Mouse (Mus musculus) heart, embryonic 15.5 days (tissue): ENCODE measurements at regions not wholly inside any gene's neighbourhood (a gene's known extent, or its start where the extent isn't known, plus 50 kb on each side); places are given as distances from the start of the nearest gene placed in this dataset.

Source experiments
- ATAC-seq: fragments of 200-750 bp; cut with Nextera tagmentation; replicated peaks from 2 replicates; pipeline ENCODE4 v1.8.0; 2017; ENCODE audit warnings: low read depth, moderate TSS enrichment; ENCODE audit not compliant: insufficient number of reproducible peaks, insufficient read depth, low FRiP score
- H3K27ac ChIP-seq: fragments of 300-500 bp; sonication (generic); 2 replicates; pipeline ENCODE4 v1.5.1; 2015; ENCODE audit warnings: mild to moderate bottlenecking, inconsistent platforms
- H3K27me3 ChIP-seq: fragments of 300-500 bp; sonication (generic); 2 replicates; pipeline ENCODE4 v1.6.1; 2015; ENCODE audit warnings: inconsistent platforms
- H3K36me3 ChIP-seq: fragments of 300-500 bp; sonication (generic); 2 replicates; pipeline ENCODE4 v1.6.1; 2015; ENCODE audit warnings: mild to moderate bottlenecking, inconsistent platforms
- H3K4me1 ChIP-seq: fragments of 300-500 bp; sonication (generic); replicated peaks from 2 replicates; pipeline ENCODE4 v1.6.1; 2015; ENCODE audit warnings: inconsistent platforms
- H3K4me2 ChIP-seq: fragments of 300-500 bp; sonication (generic); 2 replicates; pipeline ENCODE4 v1.6.1; 2015; ENCODE audit warnings: inconsistent platforms, mild to moderate bottlenecking, moderate library complexity
- H3K4me3 ChIP-seq: fragments of 300-500 bp; sonication (generic); 2 replicates; pipeline ENCODE4 v1.5.1; 2015; ENCODE audit warnings: mild to moderate bottlenecking, inconsistent platforms
- H3K9ac ChIP-seq: fragments of 300-500 bp; sonication (generic); 2 replicates; pipeline ENCODE4 v1.6.1; 2015; ENCODE audit warnings: mild to moderate bottlenecking, inconsistent platforms
- H3K9me3 ChIP-seq: fragments of 300-500 bp; sonication (generic); replicated peaks from 2 replicates; pipeline ENCODE4 v1.6.1; 2016; ENCODE audit warnings: inconsistent platforms
- WGBS: fragments of 180-500 bp; shearing (Covaris S2); methylation state at CpG from one replicate; pipeline ENCODE4 v1.1.7; 2015; ENCODE audit warnings: mixed read lengths; 5-methylcytosine and 5-hydroxymethylcytosine counted together

DNA sequence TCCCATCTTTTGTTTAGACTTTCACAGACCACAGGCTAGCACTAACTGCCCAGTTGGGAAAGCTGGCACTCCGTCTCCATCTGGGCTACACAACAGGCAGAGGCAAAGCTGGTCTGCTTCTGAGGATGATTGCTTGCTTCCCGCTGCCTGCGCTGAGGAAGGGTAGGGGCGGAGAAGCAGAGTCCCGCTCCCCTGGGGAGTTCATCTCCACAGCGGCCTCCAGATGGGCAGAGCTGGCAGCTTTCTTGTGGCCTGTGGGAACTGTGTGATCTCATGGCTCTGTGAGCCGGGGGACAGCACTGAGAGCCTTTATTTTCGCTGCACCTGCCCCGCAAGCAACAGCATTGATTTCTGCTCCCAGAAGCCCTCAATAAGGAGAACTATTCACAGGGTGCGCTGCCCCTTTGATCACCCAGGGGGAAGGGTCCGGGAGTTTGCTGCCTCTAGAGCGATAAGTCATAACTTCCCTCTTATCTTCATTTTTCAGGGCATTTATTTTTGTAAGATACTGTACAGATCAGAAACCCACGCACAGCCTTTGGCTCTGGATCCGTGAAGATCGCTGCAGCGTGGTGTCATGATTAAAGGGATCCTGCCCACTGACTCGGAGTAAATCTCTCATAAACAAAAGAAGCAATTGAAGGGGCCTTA, 155.7 kb downstream of the Gm9376 start:
- H3K9ac ChIP-seq, result 0 out of 2 replicates have a peak overlapping the region, but pooled peaks have one; percentile 22
- peaks cover 8% of the 10 kb centered on the region for H3K4me1 ChIP-seq
- H3K27me3 ChIP-seq, result 0 out of 2 replicates have a peak, but pooled peaks cover 13% of the 10 kb centered on the region
- H3K27ac ChIP-seq, result no peak overlapping the region
- peak overlapping the region; percentile 60 for H3K4me2 ChIP-seq
- no peaks in the 10 kb centered on the region for H3K36me3 ChIP-seq
- H3K9me3 ChIP-seq, result no peaks in the 10 kb centered on the region
- WGBS, result 11% methylated on average over 17 of the region's 17 CpGs
- ATAC-seq, result no peak
- H3K4me3 ChIP-seq, result peak overlapping the region; percentile 26

DNA sequence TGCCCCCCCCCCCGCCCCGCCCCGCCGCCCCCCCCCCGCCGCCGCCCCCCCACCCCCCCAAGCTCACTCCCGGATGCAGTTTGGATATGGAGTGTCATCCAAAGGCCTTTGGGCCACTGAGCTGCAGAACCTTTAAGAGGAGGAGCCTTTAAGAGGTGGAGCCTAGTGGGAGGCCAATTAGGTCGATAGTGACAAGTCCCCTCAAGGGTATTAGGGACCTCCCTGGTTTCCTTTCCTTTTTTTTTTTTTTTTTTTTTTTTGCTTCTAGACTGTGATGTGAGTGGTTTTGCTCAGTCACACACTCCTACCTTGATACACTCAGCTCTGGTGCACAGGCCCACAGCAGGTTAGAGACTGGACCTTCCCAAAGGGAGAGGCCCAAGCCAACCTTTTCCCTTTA, 156.5 kb downstream of the Gm9376 start:
- 0 out of 2 replicates have a peak, but pooled peaks cover 13% of the 10 kb centered on the region for H3K27me3 ChIP-seq
- H3K4me3 ChIP-seq, result no peak overlapping the region
- H3K4me1 ChIP-seq, result peaks cover 8% of the 10 kb centered on the region
- ATAC-seq, result no peak
- no peak overlapping the region for H3K4me2 ChIP-seq
- WGBS, result 0% methylated on average over 9 of the region's 9 CpGs
- H3K9me3 ChIP-seq, result no peaks in the 10 kb centered on the region
- no peak overlapping the region for H3K27ac ChIP-seq
- H3K9ac ChIP-seq, result no peak overlapping the region
- H3K36me3 ChIP-seq, result no peaks in the 10 kb centered on the region

DNA sequence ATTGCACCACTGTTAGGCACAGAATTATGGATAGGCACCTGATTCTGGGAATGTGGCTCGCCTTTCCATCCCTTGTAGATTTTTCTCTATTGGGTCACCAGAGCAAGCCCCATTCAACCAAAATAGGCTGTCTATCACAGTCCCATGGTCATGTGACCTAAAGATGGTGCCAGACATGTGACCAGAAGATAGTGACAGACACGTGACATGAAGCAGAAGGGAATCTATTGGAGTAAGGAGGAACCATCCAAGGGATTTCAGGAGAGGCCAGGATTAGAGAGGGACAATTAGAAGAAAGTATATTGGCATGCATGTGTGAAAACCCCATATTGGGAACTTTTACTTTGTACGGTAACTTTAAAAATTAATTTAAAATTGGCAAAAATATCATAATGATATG, 159.8 kb downstream of the Gm9376 start:
- Histone ChIP-seq H3K4me3 (no peak overlapping the region), H3K4me2 (no peak overlapping the region), H3K4me1 (peaks cover 8% of the 10 kb centered on the region), H3K27me3 (0 out of 2 replicates have a peak, but pooled peaks cover 10% of the 10 kb centered on the region), H3K27ac (no peak overlapping the region), H3K9ac (no peak overlapping the region), H3K9me3 (no peaks in the 10 kb centered on the region), H3K36me3 (no peaks in the 10 kb centered on the region)
- 73% methylated on average over 3 of the region's 3 CpGs for WGBS
- no peak for ATAC-seq

DNA sequence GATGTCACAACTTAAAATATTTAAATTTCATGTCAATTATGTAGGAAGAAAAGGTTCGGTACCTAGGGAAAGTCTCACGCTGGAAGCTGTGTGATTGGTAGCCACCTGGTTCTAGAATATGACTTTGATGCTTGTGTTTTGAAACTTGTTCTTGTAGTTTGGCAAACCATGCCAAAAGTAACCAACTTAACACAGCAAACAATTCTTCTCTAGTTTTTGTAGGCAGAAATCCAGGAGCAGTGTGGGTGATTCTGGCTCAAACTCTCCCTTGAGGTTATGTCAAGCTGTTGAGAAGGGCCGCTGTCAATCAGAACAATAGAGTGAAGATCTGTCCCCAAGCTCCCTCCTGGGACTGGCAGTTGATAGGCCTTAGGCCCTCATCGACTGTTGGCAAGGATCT, 163.5 kb downstream of the Gm9376 start:
- H3K4me3 ChIP-seq, result no peak overlapping the region
- no peaks in the 10 kb centered on the region for H3K36me3 ChIP-seq
- ATAC-seq, result no peak
- H3K4me1 ChIP-seq, result no peaks in the 10 kb centered on the region
- no peak overlapping the region for H3K27ac ChIP-seq
- 87% methylated on average over 4 of the region's 4 CpGs for WGBS
- no peak overlapping the region for H3K4me2 ChIP-seq
- peaks cover 17% of the 10 kb centered on the region for H3K27me3 ChIP-seq
- no peak overlapping the region for H3K9ac ChIP-seq
- no peaks in the 10 kb centered on the region for H3K9me3 ChIP-seq

DNA sequence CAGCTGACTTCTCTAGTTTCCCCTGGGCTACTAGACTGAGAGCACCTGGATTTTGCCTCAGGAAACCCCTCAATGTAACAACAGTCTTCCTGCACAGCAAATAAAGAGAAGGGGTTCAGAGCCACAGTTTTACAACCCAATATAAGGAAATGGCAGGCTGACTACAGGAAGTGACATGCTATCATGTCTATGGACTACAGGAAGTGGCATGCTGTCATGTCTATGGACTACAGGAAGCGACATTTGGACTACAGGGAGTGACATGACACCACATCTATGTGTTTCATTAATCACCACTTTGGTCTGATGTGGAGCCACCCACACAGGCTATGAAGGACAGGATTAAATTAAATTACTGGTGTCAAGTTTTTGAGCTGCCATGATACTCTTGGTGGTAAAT, 164.0 kb downstream of the Gm9376 start:
- H3K36me3 ChIP-seq, result no peaks in the 10 kb centered on the region
- no peak overlapping the region for H3K9ac ChIP-seq
- H3K27me3 ChIP-seq, result peaks cover 22% of the 10 kb centered on the region
- 70% methylated on average over 1 of the region's 1 CpGs for WGBS
- no peak for ATAC-seq
- H3K4me2 ChIP-seq, result no peak overlapping the region
- H3K9me3 ChIP-seq, result no peaks in the 10 kb centered on the region
- H3K27ac ChIP-seq, result no peak overlapping the region
- H3K4me1 ChIP-seq, result no peaks in the 10 kb centered on the region
- no peak overlapping the region for H3K4me3 ChIP-seq

DNA sequence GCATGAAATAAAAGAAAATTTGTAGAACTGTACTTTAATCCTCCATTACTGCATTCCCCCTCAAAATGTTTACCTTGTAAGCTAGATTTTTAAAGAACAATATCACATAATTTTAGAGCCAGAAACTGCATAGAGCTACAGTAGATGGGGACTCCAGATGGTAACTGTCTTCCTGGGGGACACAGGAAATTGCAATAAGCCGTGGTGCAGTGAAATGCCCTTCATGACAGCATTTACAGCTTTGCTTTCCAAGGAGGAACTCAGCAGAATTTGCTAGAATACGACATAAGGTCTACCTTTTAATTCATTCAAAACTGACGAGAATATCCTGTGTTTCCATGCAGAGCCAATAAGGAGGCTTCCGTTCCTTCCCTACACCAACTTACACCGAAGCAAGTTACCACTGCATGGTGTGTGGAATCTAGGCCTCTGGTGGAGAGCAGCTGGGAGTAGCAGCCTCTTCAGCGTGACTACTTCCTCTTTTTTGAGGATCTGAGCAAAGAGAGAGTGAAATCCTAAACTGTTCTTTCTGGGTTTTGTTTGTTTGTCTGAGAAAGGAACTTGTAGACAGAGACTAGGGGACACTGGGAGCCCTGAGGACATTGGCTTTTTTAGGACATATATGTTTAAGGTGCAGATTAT, 164.6 kb downstream of the Gm9376 start:
- Histone ChIP-seq H3K4me1 (no peaks in the 10 kb centered on the region), H3K9ac (no peak overlapping the region), H3K4me2 (no peak overlapping the region), H3K27me3 (peaks cover 26% of the 10 kb centered on the region), H3K4me3 (no peak overlapping the region), H3K27ac (no peak overlapping the region), H3K9me3 (no peaks in the 10 kb centered on the region), H3K36me3 (no peaks in the 10 kb centered on the region)
- ATAC-seq, result no peak
- 75% methylated on average over 6 of the region's 6 CpGs for WGBS
